Mouse (Mus musculus) ovary, adult 18-20 months (tissue): Measurements from ENCODE around the gene Lgalsl.

ENCODE experiments used
- DNase-seq: peaks from one replicate; pipeline ENCODE4 v3.0.0; 2022; ENCODE audit warnings: low spot score, mixed read lengths

Gene Lgalsl

GRCm38 (mm10) chr11:20782620-20783019, 48.2 kb downstream of the Lgalsl start:
- DNase-seq = no peak

- no peak for DNase-seq
These were observed 50.5 kb downstream of the Lgalsl start for GRCm38 (mm10) chr11:20780312-20780711.

GRCm38 (mm10) chr11:20778861-20779563, 51.8 kb downstream of the Lgalsl start:
- no peak for DNase-seq

- no peak for DNase-seq
These were observed 52.6 kb downstream of the Lgalsl start for GRCm38 (mm10) chr11:20778298-20778697.

- no peak for DNase-seq
These were observed 54.2 kb downstream of the Lgalsl start for GRCm38 (mm10) chr11:20776668-20777067.
